Mouse (Mus musculus): ENCODE results near the gene Oprl1. TPM values are rescaled to one million over a fixed set of nuclear protein-coding genes. Genes with fewer than 3 reads are reported as not detected.

Gene Oprl1
- total RNA-seq, 2 experiments from 2014 or later, result 44.8 to 45.0 TPM

GRCm38 (mm10) chr2:181694581-181694980, 20.2 kb upstream of the Oprl1 start:
- DNase-seq (ENCODE audit: low spot score in 2 of 2), result no peak
- H3K27ac ChIP-seq, result peak overlapping the region; percentile 85; the same call in 1 of the 2 replicates
- TF ChIP-seq CTCF (conservative IDR thresholded peaks at IDR 0.05), result no peak
- H3K4me3 ChIP-seq, result no peak overlapping the region; the same call in 1 of the 2 replicates

- TF ChIP-seq CTCF (conservative IDR thresholded peaks at IDR 0.05), result no peak
- no peak for DNase-seq (ENCODE audit: low spot score in 2 of 2)
- no peak overlapping the region for H3K27ac ChIP-seq
- H3K4me3 ChIP-seq, result no peak overlapping the region
Observed at GRCm38 (mm10) chr2:181695776-181696175, 19.0 kb upstream of the Oprl1 start.

- no peak for TF ChIP-seq CTCF (conservative IDR thresholded peaks at IDR 0.05)
- H3K27ac ChIP-seq, result no peak overlapping the region
- H3K4me3 ChIP-seq, result no peak overlapping the region
- no peak for DNase-seq (ENCODE audit: low spot score in 2 of 2)
Observed at GRCm38 (mm10) chr2:181696801-181697420, 17.9 kb upstream of the Oprl1 start.

- no peak within 1 kb of the TSS for H3K4me3 ChIP-seq
- DNase-seq (ENCODE audit: low spot score in 2 of 2), result no peak
- no peak for TF ChIP-seq CTCF (conservative IDR thresholded peaks at IDR 0.05)
- no peak within 1 kb of the TSS for H3K27ac ChIP-seq
Observed at GRCm38 (mm10) chr2:181698241-181698640, 16.6 kb upstream of the Oprl1 start, which contains the start of gene Lkaaear1. TSS of gene Lkaaear1 (minus strand) at chr2:181698442.

DNA sequence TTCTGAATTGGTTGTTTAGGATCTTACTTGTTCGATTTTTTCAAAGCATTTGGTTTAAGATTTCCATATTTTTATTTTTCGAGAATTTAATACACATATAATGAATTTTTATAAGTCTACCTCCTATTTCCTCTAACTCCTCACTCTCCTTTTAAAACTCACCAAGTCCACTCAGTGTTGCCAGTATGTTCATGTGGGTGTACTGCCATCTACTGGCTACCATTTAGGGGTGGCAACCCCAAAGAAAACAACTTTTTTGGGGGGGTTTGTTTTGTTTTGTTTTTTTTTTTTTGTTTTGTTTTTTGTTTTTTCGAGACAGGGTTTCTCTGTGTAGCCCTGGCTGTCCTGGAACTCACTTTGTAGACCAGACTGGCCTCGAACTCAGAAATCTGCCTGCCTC, 8.1 kb upstream of the Oprl1 start:
- Histone ChIP-seq H3K4me3 (no peak overlapping the region), H3K27ac (no peak overlapping the region)
- peak; percentile 79 for TF ChIP-seq CTCF (conservative IDR thresholded peaks at IDR 0.05)
- no peak for DNase-seq (ENCODE audit: low spot score in 2 of 2)

GRCm38 (mm10) chr2:181713749-181714148, 1.1 kb upstream of the Oprl1 start:
- no peak for TF ChIP-seq CTCF (conservative IDR thresholded peaks at IDR 0.05)
- Histone ChIP-seq H3K27ac (peak overlapping the region; percentile 95), H3K4me3 (peak overlapping the region; percentile 63; the same call in 1 of the 2 replicates)
- peak; percentile 52 to 82 for DNase-seq (ENCODE audit: low spot score in 2 of 2)

DNA sequence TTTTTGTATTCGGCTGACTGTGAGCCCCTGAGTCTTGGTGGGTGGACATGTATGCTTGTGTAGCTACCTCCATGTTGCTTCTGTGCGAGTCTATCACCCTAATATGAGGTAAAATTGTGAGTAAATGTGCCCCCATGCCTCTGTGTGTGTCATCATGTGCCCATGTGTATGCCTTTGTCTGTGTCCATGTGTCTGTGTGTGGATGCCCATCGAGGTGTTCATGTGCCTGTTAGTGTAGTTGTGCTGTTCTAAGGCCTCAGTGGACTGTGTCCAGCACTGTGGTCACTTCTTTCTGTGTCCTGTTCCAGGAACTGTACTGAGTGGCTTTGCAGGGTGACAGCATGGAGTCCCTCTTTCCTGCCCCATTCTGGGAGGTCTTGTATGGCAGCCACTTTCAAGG, 566 bp downstream of the Oprl1 start:
- TF ChIP-seq CTCF (conservative IDR thresholded peaks at IDR 0.05), result no peak
- peak overlapping the region; percentile 63 for H3K4me3 ChIP-seq
- DNase-seq (ENCODE audit: low spot score in 2 of 2), result no peak
- H3K27ac ChIP-seq, result peak overlapping the region; percentile 95

DNA sequence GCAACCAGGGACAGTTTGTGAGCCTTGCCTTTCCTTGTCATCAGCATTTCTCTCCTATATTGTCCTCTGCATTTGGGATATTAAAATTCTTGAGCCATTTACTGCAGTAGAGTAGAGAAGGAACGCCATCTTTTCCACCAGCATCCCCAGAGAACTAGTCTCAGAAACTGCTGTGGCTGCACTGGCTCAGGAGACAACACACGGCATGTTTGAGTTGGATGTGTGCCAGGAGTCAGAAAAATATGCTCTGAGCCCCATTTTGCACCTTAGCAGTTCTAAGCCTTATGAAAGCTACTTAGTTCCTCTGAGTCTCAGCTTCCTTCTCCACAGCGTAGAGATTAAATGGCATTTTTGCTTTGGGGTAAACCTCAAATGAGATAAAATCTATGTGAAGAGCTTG, 2.2 kb downstream of the Oprl1 start:
- 0 out of 2 replicates have a peak overlapping the region, but pooled peaks have one; percentile 6 for H3K4me3 ChIP-seq
- DNase-seq (ENCODE audit: low spot score in 2 of 2), result no peak
- no peak for TF ChIP-seq CTCF (conservative IDR thresholded peaks at IDR 0.05)
- no peak overlapping the region for H3K27ac ChIP-seq

DNA sequence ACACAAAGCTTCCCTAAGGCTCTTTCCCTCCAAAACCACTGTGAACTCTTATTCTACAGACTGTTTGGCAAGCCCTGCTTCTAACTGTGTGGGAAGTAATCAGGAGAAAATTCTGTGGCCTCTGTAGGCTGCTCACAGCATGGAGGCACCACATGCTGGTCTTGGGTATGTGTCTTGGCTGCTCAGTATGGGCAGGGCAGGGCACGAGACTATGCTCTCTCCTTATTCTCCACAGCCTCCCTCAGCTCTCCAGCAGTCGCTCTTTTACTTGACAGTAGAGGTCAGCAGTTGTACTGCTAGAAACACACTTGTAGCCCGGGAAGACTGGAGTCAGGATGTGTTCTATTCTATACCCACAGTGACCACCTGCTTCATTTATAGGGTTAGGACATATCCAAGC, 5.2 kb downstream of the Oprl1 start:
- no peak for DNase-seq (ENCODE audit: low spot score in 2 of 2)
- Histone ChIP-seq H3K27ac (no peak overlapping the region), H3K4me3 (no peak overlapping the region)
- peak; percentile 31; the same call in 1 of the 2 replicates for TF ChIP-seq CTCF (conservative IDR thresholded peaks at IDR 0.05)

DNA sequence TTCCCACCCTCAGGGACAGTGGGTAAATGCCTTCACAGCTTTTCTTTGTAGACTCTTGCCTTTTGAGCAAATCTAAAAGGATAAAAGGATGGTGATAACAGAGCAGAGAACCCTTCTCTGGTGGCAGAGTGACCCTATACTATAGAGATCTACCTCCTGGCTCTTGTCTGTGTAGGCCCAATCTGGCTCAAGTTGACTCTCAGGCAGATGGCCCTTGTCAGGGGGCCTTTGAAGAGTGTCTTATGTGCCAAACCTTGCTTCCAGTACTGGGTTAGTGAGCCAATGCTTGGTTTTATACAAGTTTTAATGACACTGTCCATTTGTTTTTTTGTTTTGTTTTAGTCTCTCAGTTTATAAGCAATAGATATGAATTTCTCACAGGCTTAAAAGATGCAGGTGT, 6.4 kb downstream of the Oprl1 start:
- no peak overlapping the region for H3K27ac ChIP-seq
- H3K4me3 ChIP-seq, result no peak overlapping the region
- no peak for DNase-seq (ENCODE audit: low spot score in 2 of 2)
- TF ChIP-seq CTCF (conservative IDR thresholded peaks at IDR 0.05), result no peak

DNA sequence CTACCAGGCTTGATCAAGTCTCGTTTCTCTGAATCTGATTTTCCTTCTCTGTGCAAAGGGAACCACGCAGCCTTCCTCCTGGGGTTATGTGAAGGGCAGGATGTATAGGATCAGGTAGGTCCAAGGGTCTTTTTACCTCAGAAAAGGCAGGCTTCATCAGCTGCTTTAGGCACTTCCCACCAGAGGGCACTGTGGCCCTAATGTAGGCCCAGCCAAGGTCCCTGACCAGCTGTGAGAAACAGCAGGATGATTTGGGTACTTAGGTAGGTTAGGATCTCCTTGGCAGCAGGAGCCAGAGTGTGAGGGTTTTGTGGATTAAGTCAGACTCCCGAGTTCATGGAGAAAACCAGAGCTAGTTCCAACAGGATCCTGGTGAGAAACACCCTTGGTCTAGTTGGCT, 7.4 kb downstream of the Oprl1 start:
- DNase-seq (ENCODE audit: low spot score in 2 of 2), result no peak
- TF ChIP-seq CTCF (conservative IDR thresholded peaks at IDR 0.05), result peak; percentile 80
- no peak overlapping the region for H3K27ac ChIP-seq
- no peak overlapping the region for H3K4me3 ChIP-seq

GRCm38 (mm10) chr2:181727659-181728262, 12.9 kb downstream of the Oprl1 start:
- H3K4me3 ChIP-seq, result no peak overlapping the region
- DNase-seq (ENCODE audit: low spot score in 2 of 2), result no peak
- H3K27ac ChIP-seq, result no peak overlapping the region
- no peak for TF ChIP-seq CTCF (conservative IDR thresholded peaks at IDR 0.05)

DNA sequence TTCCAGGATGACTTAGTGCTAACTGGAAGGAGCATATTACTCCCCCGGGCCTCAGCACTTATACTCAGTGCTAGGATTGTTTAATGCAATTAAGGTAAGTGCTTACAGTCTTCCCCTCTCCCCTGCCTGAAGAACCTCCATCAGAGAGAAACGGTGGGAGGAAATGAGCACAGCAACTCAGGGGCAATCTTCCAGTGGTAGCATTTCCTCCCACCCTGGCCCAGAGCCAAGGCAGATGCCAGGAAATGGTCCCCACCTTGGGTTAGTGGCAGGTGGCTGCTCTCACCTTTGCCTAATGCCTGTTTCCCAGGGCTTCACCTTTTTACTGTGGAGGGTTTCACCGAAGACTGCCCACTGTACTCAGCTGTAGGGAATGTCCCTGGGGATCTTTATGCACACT, 15.2 kb downstream of the Oprl1 start:
- H3K4me3 ChIP-seq, result no peak overlapping the region
- no peak overlapping the region for H3K27ac ChIP-seq
- no peak for DNase-seq (ENCODE audit: low spot score in 2 of 2)
- no peak for TF ChIP-seq CTCF (conservative IDR thresholded peaks at IDR 0.05)

DNA sequence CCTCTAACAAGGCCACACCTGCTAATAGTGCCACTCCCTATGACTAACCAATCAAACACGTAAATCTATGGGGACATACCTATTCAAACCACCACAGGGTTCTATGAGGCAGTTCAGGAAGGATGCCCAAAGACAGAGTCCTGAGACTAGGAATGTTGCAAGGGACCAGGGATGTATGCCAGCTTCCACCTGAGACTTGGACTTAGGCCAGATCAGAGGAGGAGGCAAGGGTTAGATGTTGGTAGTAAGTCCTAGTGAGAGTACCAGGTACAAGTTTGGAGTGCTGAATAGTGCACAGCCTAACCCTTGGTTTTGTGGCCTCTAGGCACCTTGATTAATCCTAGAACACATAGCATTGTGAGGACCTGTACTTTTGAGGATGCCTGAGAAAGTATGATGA, 37.8 kb downstream of the Oprl1 start:
- Histone ChIP-seq H3K27ac (no peak overlapping the region), H3K4me3 (no peak overlapping the region)
- DNase-seq (ENCODE audit: low spot score in 2 of 2), result no peak
- no peak for TF ChIP-seq CTCF (conservative IDR thresholded peaks at IDR 0.05)
